Mouse (Mus musculus) embryo, embryonic 9.5 days (tissue): Measurements from ENCODE around the gene Kat6b.
A peak's percentile ranks its signal among the peaks of the same experiment; 100 is the strongest.

Source experiments
- DNase-seq: peaks from one replicate; pipeline ENCODE4 v3.0.0-alpha.2; 2017; ENCODE audit errors: extremely low spot score

The Kat6b gene

DNA sequence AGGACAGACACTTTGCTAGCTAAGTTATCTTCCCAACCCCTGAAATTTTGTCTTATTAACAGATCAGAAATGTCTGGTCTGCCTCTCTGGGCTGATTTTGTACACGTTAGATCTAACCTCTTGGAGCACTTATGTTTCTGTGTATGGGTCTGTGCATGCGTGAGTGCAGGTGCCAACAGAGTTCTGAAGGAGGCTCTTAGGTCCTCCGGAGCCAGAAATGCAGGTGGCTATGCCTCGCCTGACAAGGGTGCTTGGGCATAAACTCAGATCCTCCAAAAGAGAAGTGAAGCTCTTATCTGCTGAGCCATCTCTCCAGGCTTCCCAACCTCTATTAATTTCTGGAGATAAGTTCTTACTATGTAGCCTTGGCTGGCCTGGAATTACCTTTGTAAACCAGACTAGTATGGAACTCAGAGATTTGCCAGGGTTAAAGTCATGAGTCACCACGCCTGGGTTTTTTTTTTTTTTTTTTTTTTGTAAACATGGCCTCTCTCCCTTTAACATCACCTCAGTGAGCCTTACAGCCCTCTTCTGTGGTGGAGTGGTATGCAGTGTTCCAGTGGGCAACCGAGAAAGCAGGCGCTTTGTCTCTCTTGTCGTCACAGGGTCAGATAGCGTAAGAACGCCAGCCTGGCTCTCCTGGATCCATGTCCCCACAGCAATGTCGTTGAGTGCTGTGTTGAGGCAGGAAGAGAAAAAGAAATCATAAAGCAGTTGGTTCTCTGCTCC lies 79.4 kb downstream of the Kat6b start:
- DNase-seq: no peak

DNA sequence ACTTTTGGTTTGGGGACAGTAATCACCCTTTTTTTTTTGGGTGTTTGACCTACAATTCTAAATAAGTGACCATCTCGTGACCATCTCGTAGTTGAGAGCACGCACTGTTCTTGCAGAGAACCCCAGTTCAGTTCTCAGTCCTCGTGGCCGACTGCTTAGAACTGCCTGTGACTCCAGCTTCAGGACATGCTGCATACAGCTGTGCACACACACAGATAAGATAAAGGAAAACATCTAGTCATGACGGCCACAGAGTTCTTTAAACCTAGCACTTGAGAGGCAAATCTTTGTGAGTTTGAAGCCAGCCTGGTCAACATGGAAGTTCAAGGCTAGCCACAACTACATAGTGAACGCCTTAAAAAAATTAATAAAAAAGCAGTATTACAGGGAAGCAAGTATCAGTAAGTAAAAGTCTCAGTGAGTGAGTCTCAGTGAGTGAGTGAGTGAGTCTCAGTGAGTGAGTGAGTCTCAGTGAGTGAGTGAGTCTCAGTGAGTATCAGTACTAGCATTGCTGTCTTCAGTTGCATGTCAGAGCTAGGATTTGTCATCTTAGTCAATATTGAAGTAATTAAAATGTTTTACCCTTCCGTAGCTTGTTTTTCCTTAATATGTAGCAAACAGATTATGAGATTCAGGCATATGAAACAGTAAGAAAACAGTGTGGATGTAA lies 80.3 kb downstream of the Kat6b start:
- no peak for DNase-seq

DNA sequence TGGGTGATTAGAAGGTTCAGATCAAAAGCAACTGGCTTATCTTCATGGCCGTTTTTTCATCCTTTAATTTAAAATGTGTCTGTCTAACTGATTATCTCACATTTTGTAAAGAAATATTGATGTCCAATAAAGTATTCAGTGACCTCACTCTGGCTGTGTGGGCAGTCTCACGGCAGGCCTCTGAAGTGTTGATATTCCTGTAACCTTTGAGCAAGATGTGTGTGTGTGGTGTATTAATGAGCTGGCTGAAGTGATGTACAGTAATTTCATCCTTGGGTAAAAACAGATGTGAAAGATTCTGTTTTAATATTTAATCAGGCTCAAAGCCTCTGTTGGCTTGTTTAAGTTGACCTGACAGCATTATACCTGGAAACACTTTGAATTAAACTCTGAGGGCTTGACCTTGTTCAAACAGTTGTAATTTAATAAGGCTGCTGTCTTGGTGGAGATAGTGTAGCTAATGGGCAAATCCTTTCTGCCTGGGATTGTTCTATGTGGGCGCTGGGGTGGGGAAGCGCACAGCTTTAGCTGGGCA lies 82.4 kb downstream of the Kat6b start:
- no peak for DNase-seq

DNA sequence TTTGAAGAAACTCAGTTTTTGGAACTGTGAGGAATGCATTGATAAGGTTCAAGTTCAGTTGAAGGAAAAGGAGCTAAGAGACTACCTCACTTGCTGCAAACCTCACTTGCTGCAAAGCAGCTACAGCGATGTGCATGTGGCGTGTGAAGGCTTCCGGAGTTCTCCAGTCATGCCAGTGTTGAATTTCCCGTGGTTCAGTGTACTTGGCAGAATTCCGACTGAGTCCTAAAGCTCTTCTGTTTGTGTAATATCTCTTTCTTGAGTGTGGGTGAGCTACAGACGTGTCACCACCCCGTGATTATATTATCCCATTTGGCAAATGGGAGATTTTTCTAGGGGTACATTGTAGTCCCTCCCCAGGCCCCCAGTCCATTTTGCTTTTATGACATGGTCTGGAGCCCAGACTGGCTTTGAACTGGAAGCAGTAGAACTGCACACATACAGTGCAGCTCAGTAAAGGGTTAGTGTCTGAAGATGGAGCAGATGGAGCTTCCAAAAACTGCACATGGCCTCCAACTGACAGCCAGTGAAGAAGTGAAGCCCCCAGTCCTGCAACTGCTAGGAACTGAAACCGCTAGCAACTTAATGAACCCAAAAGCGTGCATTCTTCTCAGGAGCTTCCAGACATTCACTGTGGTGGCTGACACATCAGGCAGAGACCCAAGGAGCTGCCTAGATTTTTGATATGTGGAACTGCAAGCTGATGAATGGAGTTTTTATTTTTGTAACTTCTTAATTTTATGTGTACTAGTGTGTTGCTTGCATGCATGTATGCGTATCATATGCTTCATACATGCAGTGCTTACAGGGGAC lies 84.5 kb downstream of the Kat6b start:
- DNase-seq: no peak

DNA sequence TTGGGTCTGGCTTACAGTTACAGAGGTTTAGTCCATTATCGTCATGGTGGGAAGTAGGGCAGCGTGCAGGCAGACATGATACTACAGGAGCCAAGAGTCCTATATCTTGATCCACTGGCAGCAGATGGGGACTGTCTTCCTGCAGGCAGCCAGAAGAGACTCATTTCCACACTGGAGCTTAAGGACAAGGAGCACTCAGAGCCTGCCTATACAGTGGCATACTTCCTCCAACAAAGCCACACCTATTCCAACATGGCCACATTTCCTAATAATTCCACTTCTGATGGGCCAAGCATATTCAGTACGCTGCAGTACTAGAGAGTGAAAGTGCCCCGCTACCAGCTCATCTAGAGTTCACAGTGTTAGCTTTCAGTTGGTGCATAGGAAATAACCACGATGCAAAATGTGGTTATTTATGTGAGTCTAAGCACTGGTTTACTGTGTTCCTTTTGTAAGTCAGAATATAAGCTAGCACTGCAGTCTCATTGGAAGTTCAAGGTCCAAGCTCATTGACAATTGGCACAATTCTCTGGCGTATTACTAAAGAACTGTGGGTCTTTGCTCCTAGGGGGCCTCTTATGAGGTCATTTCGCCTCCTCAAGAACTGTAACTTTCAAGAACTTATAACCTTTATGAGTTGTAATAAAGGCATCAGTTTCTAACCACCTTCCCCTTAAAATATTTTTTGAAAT lies 86.2 kb downstream of the Kat6b start:
- no peak for DNase-seq

DNA sequence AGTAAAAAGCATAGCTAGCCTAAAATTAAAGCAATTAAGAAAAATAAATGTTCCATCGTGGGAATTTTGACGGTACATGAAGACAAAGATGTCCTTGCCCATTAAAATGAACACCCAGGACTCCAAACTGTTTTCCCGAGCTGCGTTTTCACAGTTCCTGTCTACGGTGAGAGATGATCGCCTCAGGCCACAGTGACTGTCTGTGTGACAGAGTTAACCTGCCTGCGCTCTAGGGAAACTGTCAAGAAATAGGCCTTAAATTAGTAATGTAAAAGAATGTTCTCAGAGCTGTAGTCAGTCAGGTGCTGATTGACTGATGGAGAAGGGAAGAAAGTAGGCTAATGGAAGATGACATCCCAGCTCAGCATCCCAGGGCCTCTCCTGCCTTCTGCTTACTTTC lies 87.6 kb downstream of the Kat6b start:
- DNase-seq: no peak

DNA sequence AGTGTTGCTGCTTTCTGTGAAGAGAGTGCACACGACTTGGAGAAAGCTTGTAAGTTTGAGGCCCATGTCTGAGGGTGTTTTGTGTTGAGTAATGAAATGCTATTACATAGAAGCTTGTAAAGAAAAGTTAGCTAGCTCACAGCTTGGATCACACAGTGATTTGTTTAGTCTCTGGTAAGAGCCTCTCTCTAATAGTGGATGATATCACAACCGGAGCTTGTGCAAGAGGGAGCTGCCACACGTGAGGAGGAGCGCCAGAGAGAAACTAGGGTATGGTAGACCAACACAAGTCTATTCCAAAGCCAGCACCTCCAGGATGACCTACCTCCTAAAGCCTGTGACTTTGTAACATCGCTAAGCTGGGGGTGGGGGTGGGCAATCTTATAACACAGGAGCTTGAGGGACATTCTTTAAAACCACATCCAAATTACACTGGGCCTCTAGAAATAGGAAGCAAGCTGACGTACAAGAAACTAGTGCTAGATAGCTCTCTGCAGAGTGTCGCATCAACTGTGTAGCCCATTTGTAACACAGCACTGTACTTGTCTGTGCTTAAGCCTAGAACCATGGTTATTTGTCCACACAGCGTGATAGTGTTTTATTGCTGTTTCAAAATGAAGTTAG lies 93.6 kb downstream of the Kat6b start:
- DNase-seq: no peak

DNA sequence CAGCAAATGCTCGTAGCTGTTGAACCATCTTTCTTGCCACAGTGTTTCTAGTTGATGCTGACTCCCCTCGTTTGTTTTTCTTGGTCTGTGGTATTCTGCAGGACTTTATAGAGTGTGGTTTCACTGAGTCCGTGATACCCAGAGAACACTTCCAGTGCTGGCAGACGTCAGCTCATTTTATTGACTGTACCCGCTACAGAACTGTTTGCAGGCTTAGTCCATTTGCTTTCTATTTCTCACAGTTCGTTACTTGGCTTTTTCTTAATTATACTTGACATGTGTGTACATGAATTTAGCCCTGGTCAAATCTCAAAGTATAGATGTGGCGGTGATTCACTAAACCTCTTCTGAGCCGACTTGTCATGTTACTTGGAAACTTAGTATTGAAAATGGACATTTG lies 95.6 kb downstream of the Kat6b start:
- no peak for DNase-seq

DNA sequence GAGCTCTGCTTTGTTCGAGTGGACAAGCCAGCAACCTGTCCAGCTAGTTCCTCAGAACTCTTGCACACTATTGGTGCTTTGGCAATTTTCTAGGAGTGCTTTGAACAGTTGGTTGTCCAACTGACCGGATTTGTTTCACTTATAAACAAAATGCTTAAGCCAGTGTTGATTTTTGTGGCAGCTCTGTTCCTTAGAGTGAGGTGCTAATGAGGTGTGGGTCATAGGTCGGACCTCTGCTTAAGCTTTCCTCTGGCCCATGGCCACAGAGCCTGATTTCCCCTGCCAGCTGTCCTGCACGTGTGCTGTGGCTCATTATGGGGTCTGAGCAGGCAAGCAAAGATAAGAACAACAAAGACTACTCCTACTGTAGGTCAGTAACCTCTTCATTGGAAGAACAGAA lies 100.0 kb downstream of the Kat6b start:
- DNase-seq: peak; percentile 45

DNA sequence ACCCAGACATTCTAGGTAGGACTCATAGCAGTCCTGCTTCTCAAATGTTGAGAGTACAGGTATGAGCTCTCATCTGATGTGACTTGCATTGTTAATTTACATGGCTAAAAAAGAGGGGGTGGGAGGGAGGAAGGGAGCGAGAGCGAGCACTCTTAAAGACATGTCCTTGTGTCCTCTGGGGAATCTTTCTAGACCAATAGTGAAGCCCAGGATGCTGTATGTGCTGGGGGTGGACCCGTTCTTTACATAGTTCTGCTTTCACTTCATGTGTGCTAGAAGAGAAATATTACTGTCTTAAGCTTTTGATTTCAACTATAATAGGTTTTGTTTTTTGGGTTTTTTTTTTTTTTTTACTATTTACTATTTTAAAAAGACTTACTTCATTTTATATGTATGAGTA lies 101.1 kb downstream of the Kat6b start:
- no peak for DNase-seq

DNA sequence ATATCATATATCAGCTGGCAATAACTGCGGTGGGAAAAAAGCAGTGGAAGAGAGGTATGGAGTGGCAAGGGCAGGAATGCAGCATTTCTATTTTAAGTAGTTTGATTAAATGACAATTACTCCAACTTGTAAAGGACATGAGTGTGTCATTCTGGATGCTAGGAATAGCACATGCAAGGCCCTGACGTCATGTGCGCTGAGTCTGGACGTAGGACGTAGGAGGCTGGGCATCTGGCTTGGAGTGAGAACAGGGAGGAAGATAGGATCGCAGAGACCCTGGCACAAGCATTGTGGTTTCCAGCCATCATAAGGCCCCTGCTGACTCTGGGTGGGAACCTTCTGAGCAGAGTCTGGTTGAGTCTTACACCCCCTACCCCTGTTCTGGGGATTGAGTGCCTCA lies 101.8 kb downstream of the Kat6b start:
- no peak for DNase-seq

DNA sequence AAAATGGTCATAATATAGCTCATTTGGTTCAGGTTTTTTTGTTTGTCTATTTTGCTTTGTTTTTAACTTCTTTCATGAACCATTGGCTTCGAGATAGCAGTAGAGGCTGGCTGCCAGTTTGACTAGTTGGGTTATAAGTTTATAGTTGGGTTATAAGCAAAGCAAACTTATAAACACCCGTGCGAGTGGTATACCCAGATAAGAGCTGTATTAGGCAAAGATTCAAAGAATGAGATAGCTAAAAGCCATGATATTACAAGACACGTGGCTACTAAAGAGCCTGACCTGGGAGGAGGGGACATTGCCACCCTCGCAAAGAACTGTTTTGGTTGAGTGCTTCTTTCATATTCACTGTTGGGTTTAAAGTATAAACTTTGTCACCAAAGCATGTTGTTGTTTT lies 102.6 kb downstream of the Kat6b start:
- no peak for DNase-seq

DNA sequence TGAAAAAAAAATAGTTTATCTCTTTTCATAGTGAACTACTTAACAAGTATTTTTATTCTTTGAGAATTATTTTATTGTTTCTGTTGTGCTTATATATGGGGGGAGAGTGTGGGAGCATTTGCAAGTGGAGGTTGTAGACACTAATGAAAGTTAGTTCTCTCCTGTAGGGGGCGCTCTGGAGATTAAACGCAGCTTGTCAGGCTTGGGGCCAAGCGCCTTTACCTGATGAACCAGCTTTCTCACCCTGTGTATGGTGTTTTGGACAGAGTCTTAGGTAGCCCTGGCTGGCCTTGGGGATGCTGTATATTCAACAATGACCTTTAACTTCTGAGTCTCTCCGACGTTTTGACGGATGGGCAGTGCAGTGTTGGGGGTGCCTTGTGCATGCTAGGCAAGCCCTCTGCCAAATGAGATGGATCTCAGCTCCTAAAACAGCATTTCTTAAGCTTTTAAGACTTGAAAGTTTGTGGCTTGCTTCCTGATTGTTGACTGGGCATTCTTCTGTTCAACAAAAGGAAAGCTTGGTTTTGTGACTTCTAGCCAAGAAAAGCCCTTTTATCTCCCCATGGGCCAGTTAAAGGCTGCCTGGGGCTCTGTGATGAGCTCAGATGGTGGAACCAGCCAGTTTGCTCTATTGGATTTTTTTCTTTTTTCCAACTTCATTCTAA lies 103.4 kb downstream of the Kat6b start:
- peak; percentile 34 for DNase-seq

DNA sequence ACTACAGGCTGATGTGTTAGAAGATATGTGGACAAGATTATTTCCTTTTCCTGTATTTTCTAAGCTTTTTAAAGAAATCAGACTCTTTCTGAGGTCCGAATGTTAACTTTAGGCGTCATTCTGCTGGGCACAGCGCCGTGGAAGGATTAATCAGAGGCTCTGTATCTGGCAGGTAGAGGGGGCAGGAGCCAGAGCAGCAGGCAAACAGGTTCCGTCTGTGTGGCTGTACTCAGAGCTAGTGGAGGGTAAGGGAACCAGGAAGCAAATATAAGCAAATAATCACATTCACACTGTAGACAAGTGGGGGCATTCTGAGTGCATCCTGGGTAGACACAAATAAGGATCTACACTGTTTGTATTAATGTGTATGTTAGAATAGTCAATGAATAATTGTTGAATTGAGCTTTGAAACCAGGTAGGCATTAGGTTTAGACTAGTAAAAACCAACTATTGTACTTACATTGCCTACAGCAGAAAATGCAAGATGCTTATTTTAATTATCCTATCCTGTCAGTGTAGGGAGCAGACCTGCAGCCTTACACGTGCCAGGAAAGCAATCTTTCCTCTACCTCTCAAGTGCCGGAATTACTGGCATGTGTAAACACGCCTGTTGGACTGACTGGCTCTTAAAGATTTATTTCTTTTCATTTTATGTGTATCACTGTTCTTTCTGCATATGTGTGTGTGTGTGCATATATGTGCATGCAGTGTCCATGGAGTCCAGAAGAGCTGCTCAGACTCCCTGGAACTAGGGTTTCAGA lies 104.4 kb downstream of the Kat6b start:
- no peak for DNase-seq

DNA sequence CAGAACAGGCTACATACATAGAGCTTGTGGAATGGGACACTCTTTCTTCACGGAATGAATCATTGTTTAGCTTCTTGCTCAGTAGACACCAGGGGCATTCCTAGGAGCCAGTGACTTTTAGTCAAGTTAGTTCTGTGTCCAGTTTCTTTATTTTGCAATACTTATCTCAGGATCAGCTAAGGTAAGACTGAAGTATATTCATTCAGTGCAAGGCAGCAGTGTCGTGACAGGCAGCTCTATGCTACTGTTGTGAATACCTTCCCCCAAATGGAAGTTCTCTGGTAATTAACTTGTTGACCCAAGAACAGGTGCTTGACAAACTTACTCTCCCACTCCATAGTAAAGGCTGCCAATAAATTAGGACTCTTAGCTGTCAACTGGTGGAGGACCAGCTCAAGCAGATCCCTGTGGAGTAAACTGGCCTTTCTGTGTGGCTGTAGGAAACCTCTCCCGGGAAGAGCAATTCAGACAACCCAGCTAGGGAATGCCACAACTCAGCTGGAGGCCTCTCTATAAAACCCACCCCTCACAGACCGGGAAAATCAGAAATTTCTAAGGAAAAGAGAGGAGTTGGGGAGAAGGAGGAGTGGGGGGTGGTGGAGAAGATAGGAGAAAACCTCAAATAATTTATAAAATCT lies 105.4 kb downstream of the Kat6b start:
- DNase-seq: no peak

DNA sequence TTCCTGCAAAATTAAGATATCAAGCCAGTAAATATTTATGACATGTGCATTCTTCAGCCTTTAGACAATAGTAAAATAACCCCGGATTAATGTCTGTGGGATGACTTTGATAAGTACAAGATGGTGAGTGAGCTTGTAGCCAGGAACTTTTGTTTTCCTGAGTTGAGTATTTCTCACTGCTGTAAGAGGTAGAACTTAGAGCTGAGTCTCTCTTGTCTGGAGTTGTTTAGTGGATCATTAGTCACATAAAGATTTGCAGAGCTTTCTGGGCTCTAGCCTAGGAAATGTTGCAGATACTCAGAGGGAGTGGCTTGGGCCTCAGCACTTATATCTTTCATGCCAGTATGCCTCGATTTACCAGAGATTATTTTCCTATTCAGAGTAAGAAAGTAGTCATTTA lies 106.7 kb downstream of the Kat6b start:
- no peak for DNase-seq

DNA sequence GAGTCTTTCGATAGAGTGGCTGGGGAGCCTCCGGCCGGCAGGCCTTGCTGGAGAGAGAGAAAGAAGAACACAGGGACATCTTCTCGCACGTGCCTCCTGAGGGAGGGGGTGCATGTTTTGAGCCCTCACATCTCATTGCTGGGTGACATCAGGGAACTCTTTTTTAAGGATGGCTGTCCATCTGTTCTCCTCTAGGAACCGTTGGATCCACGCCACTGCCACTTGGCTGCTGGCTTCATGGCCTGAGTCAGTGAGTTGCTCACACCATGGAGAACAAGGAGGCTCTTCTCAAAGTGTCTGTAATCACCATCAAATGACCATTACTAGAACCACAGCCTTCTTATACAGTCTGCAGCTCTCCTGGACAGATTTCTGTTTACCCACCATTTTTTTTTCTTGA lies 108.4 kb downstream of the Kat6b start:
- no peak for DNase-seq

DNA sequence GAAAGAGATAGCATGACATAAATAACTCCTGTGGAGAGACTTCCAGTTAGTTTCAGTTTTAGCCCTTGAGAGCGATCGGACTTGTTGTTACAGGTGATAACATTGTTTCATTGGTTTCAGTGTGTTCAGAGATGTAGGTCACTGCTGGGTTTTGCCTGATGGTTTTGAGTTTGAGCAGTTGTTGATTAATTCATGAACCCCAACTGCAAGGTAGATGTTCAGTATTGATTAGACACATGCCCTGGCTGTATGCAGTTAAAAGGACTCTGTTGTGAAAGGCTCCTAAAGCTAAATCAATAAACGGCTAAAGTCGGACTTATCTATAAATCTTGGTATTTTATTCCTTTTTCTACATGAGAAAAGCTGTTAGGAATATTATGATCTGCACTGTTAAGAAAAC lies 109.0 kb downstream of the Kat6b start:
- no peak for DNase-seq

DNA sequence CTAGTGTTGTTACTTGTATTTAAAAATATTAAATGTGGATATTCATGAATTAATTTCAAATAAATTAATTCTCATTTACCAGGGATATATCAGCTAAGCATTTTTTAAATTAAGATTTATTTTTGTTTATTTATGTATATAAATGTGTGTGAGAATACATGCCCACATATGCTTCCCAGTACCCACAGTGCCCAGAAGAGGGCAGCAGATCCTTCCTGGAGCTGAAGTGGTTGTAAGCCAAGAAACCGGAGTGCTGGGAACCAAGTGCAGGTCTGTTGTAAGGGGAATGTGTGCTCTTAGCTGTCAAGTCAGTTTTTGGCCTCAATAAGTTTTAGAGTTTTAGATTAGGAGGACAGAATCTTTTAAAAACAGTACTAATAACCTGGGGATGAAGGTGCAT lies 110.9 kb downstream of the Kat6b start:
- DNase-seq: no peak
